Mouse (Mus musculus): ENCODE measurements around the gene Gm128.

DNA sequence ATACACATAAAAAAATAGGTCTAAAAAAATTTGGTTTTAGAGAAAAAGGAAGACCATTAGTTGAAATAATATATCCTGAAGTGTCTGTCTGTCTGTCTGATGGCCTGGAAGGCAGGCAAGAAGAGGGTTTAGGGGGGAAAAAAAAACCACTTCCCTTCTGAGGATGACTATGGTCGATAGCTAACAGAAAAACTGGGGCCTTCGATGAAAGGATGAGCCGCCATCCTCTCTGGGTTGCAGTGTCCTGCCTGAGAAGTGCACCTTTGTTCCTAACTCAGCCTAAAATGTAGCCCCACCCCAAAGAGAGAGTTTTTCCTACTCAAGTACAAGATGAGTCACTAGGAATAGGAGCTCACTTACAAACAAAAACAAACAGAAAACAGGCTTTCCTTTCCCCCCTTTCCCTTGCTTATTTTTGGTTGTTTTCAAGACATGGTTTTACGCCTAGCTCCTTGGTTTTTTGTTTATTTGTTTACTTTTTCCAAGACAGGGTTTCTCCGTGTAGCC, 35.1 kb upstream of the Gm128 start:
- TF ChIP-seq GATA1 (IDR thresholded peaks at IDR 0.05; ENCODE audit: low read depth, low read length) (no peak), POLR2AphosphoS5 (IDR thresholded peaks at IDR 0.05; ENCODE audit: borderline replicate concordance, low read depth, low read length) (no peak), POLR2A (IDR thresholded peaks at IDR 0.05; ENCODE audit: control insufficient read depth in 1 of 2, insufficient read depth in 1 of 2, low read depth in 1 of 2, low read length in 2 of 2, poor library complexity in 1 of 2) (no peak), ZNF384 (IDR thresholded peaks at IDR 0.05; ENCODE audit: low read depth, low read length) (no peak), CTCF (IDR thresholded peaks at IDR 0.05 in 2 of 3, conservative IDR thresholded peaks at IDR 0.05 in 1 of 3; ENCODE audit: control insufficient read depth in 1 of 3, insufficient read depth in 1 of 3, low read depth in 2 of 3, low read length in 3 of 3, poor library complexity in 1 of 3, severe bottlenecking in 1 of 3) (no peak)
